Mouse (Mus musculus) cerebellum, adult (tissue): ENCODE measurements around the gene Map2k1.
"Not testable (repeated sequence)": the region's sequence is repeated elsewhere in the genome, so short reads cannot be mapped to it uniquely, and the experiment has no call there.

Source experiments
- ATAC-seq: cut with Nextera tagmentation; 2 replicates; pipeline ENCODE4 v1.9.2; 2017; ENCODE audit warnings: mild to moderate bottlenecking, moderate library complexity, mixed read lengths; ENCODE audit not compliant: insufficient number of reproducible peaks, low FRiP score, low TSS enrichment

The Map2k1 gene

DNA sequence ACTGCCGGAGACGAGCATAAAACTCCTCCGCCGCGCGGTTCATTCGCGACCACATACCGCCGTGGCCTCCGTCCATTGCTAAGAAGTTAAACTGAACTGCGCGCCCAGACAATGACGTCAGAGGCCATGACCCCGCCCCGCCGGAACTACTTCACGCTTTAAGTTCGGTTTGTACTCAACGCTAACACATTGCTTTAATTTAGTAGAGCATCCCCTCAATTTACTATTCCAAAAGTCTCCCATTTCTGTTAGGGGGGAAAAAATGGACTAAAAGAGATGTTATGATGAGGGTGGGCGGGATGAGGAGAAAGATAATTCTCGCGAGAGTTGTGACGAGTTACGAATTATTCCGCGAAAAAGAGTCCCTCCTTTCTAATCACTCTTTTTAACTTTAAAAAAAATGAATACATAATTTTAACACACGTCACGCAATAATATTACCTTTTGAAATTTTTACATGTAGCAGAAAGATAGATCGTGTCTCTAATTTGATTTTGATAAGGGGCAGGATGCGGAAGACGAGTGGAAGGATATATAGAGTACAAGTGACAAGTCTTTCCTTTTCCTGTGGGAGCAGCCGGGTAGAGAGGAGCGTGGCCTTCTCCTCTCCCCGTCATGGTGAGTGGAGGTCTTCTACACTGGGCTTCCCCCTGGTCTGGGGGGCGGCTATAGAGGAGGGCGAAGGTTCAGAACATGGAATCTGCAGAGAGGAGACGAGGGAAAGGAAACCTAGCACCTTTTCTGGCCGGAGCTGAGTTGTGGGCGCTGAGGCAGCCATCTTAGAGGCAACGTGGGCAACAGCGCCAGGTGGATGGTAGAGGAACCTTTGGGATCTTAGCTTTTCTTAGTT is 80.4 kb downstream of the Map2k1 start, which contains the start of the genes Zwilch and Rpl4:
TSS of gene Zwilch (minus strand) at position 289 of the 850 bp plus-strand sequence.
TSS of gene Rpl4 (plus strand) at position 560 of the 850 bp plus-strand sequence.
- peak; percentile 79; the same call in 1 of the 2 replicates for ATAC-seq

- 0 out of 2 replicates have a peak, but pooled peaks have one; percentile 26 for ATAC-seq
Observed at GRCm38 (mm10) chr9:64172145-64172815, 81.2 kb downstream of the Map2k1 start.

DNA sequence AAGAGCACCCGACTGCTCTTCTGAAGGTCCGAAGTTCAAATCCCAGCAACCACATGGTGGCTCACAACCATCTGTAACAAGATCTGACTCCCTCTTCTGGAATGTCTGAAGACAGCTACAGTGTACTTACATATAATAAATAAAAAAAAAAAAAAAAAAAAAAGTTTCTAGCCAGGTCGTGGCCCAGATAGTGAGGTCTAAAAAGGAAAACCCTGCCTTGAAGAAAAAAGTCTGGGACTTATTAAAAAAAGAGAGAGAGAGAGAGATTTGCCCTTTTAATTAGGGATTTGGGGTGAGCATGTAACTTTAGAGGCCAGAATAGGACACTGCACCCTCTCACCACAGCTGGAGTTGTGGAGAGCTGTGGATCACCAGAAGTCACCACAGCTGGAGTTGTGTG is 83.5 kb downstream of the Map2k1 start:
- ATAC-seq: not testable (repeated sequence)

DNA sequence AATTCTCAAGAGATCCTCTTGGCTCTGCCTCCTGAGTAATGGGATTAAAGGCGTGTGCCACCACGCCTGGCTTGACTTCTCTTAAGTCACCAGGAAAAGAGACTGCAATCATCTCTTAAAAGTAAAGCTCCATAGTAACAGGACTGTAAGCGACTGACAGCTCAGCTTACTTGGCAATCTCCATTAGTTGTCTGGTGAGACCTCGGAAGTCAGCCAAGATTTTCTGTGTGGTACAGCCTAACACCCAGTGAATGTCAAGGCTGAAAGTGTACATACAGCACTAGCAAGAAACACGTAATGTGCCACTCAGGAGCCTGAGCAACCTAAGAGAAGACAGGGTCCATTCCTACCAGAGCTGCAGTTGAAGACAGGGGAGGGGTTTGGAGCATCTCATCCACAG is 93.0 kb downstream of the Map2k1 start:
- no peak for ATAC-seq

- no peak for ATAC-seq
Observed at GRCm38 (mm10) chr9:64156641-64157040, 96.8 kb downstream of the Map2k1 start.

DNA sequence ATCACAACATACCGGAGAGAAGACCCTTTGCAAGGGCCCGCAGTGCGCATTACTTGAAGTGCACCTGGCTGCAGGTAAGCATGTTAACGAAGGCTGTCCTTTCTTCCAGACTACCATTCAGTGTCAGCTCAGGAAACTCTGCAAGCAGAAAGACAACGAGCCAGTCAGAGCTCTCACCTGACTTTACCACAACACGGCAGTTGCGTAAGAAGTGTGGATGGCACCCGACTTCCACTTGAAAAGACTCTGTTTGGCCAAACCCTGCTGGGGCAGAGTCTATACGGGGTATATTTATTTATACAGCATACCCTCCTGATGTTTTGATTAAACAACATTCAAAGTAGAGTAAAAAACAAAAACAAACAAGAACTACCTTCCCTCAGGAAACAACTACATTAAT is 113.6 kb downstream of the Map2k1 start:
- ATAC-seq: no peak

DNA sequence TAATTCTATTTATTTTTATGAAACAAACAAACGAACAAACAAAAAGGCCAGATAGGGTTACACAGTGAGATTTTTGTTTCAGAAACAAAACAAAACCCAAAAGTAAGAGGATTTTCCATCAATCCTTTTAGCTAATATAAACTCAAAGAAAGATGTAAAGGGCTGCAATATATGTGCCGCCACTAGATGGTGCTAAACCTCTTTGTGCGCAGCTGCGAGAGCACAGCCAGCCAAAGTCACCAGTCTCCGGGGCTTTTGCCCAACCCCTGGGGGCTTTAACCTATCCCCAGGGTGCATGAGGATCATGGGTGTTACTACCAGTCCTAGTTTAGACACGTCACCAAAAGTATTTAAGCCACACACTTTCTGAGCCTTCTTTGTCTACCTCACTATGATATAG is 114.5 kb downstream of the Map2k1 start:
- ATAC-seq: not testable (repeated sequence)
